Mouse (Mus musculus) neural tube, embryonic 13.5 days (tissue): Measurements from ENCODE around the gene Rbbp9. TPM values are rescaled to one million over a fixed set of nuclear protein-coding genes. Genes with fewer than 3 reads are reported as not detected.

Experiments used
- polyA plus RNA-seq: library from polyadenylated mRNA; unstranded; fragments of >200 nt; fragmentation: Nextera tagmentation; extraction: Ambion mirVana; gene quantifications from 2 replicates; pipeline ENCODE4 v1.2.1, GENCODE M21; 2015

Gene Rbbp9
- polyA plus RNA-seq, 1 experiment from 2014 or later: 62.1 TPM

Other genes starting within 250 kb of the Rbbp9 start
- gene Ovol2, start 218.7 kb downstream of the Rbbp9 start, polyA plus RNA-seq: 0.21 TPM in 1 of 2 replicates, not detected in the other
- 27.5 and 31.1 TPM in 2 replicates for gene Kat14, start 181.9 kb downstream of the Rbbp9 start, polyA plus RNA-seq
- 2.4 and 6.1 TPM in 2 replicates for gene Pet117, start 181.9 kb downstream of the Rbbp9 start, polyA plus RNA-seq
- 9.7 and 12.9 TPM in 2 replicates for gene Dzank1, start 23.5 kb downstream of the Rbbp9 start, polyA plus RNA-seq
- gene Polr3f, start 23.2 kb downstream of the Rbbp9 start, polyA plus RNA-seq: 27.4 and 28.4 TPM in 2 replicates
- gene Sec23b, start 5.4 kb upstream of the Rbbp9 start, polyA plus RNA-seq: 75.2 and 75.6 TPM in 2 replicates
- gene Smim26, start 43.2 kb upstream of the Rbbp9 start, polyA plus RNA-seq: 59.4 and 68.3 TPM in 2 replicates
- gene Dtd1, start 49.0 kb upstream of the Rbbp9 start, polyA plus RNA-seq: 77.0 and 88.7 TPM in 2 replicates